Mouse (Mus musculus): Measurements from ENCODE around the gene Bsn. TPM values are rescaled to one million over a fixed set of nuclear protein-coding genes. Genes with fewer than 3 reads are reported as not detected.

Gene Bsn
- polyA plus RNA-seq, 1 experiment from 2014 or later = 2.7 TPM

DNA sequence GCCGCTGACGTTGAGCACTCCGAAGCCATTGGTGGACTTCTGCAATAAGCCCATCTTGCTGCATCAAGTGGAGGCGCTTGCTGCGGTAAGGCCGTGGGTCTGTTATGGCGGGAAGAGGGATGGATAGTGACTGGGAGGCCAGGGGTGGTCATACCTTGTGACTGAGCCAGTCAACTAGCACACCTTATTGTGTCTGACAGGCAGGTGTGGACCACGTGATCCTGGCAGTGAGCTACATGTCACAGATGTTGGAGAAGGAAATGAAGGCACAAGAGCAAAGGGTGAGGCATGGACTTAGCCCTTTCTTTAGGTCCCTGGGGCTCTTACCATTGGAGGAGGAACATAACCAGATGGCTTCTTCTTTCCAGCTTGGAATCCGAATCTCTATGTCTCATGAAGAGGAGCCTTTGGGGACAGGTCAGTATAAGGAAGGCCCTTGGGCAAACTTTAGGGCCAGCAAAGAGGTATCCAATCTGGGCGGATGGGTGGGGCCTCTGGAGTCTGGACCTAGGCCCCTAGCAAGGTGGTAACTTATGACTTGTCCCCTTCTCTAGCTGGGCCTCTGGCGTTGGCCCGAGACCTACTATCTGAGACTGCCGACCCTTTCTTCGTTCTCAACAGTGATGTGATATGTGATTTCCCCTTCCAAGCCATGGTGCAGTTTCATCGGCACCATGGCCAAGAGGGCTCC is 140.5 kb downstream of the Bsn start:
- Histone ChIP-seq H3K4me2 (replicated peaks; ENCODE audit: low read depth, low read length) (peak overlapping the region; percentile 94), H3K36me3 (ENCODE audit: control insufficient read depth, insufficient read depth, low read length) (peaks cover 48% of the 10 kb centered on the region), H3K27me3 (ENCODE audit: control insufficient read depth, insufficient read depth, low read length) (no peaks in the 10 kb centered on the region), H3K9me3 (ENCODE audit: control insufficient read depth, low read depth, low read length) (no peaks in the 10 kb centered on the region), H3K9ac (replicated peaks; ENCODE audit: low read depth, low read length) (peak overlapping the region; percentile 73), H3K4me1 (ENCODE audit: control insufficient read depth, insufficient read depth, low read length) (peaks cover 14% of the 10 kb centered on the region), H3K27ac (ENCODE audit: low read length) (peak overlapping the region; percentile 58), H3K4me3 (ENCODE audit: low read depth, low read length) (peak overlapping the region; percentile 80)
- ATAC-seq (ENCODE audit: insufficient number of reproducible peaks, insufficient read depth, low FRiP score, low read depth) = no peak
- 42% methylated on average over 15 of the region's 15 CpGs for WGBS

DNA sequence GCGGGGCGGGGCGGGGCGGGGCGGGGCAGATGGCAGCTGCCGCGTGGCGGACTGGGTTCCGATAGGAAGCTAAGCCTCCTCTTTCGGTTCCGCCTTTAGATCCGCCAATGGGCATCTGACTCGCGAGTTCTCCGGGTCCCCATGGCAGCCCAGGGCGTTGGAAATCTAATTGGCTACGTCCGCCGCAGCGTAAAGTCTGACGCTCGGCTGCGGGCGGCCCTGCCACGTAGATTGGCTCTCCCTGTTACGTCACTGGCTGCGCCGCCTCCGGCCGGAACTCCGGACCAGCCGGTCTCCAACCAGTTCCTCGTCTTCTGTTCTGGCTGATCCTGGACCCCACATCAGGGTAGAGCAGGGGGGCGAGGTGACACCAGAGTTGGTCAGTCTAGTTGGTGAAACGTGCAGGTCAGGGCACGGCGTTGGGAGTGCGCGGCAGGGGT is 141.1 kb downstream of the Bsn start, which contains the start of gene Gmppb:
Gene Gmppb (plus strand): TSS at position 227 of the 440 bp plus-strand sequence.
- Histone ChIP-seq H3K27ac (ENCODE audit: low read length) (peak within 1 kb of the TSS; percentile 76), H3K9me3 (ENCODE audit: control insufficient read depth, low read depth, low read length) (no peaks in the 10 kb centered on the region), H3K4me1 (ENCODE audit: control insufficient read depth, insufficient read depth, low read length) (peaks cover 14% of the 10 kb centered on the region), H3K4me3 (ENCODE audit: low read depth, low read length) (peak within 1 kb of the TSS; percentile 80), H3K36me3 (ENCODE audit: control insufficient read depth, insufficient read depth, low read length) (peaks cover 44% of the 10 kb centered on the region), H3K4me2 (replicated peaks; ENCODE audit: low read depth, low read length) (peak within 1 kb of the TSS; percentile 94), H3K9ac (replicated peaks; ENCODE audit: low read depth, low read length) (peak within 1 kb of the TSS; percentile 73), H3K27me3 (ENCODE audit: control insufficient read depth, insufficient read depth, low read length) (no peaks in the 10 kb centered on the region)
- ATAC-seq (ENCODE audit: insufficient number of reproducible peaks, insufficient read depth, low FRiP score, low read depth) = peak; percentile 95
- under 1% methylated on average over 38 of the region's 39 CpGs for WGBS

DNA sequence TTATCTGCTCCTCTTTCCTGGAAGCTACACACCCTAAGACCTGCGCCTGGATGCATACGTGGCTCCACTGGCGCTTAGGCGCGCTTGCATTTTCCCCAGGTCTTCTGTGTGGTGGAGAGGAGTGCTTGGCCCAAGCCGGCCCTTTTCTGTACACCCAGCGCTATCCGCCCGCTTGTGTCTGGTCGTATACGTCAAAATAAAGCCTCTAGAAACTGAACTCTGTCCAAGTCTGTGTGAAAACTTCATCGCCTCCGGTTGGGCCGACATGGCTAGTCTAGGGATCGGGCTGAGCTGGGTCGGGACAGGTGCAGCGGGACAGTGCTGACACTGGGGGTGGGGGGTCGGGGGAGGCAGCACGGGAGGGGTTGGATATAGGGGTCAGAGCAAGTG is 141.6 kb downstream of the Bsn start:
- H3K36me3 ChIP-seq (ENCODE audit: control insufficient read depth, insufficient read depth, low read length) = peaks cover 40% of the 10 kb centered on the region
- under 1% methylated on average over 19 of the region's 19 CpGs for WGBS
- peaks cover 14% of the 10 kb centered on the region for H3K4me1 ChIP-seq (ENCODE audit: control insufficient read depth, insufficient read depth, low read length)
- H3K4me3 ChIP-seq (ENCODE audit: low read depth, low read length) = peak overlapping the region; percentile 80
- peak overlapping the region; percentile 76; the same call in 1 of the 2 replicates for H3K27ac ChIP-seq (ENCODE audit: low read length)
- no peaks in the 10 kb centered on the region for H3K9me3 ChIP-seq (ENCODE audit: control insufficient read depth, low read depth, low read length)
- ATAC-seq (ENCODE audit: insufficient number of reproducible peaks, insufficient read depth, low FRiP score, low read depth) = peak; percentile 28
- 0 out of 2 replicates have a peak overlapping the region, but pooled peaks have one; percentile 4 for H3K9ac ChIP-seq (replicated peaks; ENCODE audit: low read depth, low read length)
- peak overlapping the region; percentile 94 for H3K4me2 ChIP-seq (replicated peaks; ENCODE audit: low read depth, low read length)
- no peaks in the 10 kb centered on the region for H3K27me3 ChIP-seq (ENCODE audit: control insufficient read depth, insufficient read depth, low read length)

DNA sequence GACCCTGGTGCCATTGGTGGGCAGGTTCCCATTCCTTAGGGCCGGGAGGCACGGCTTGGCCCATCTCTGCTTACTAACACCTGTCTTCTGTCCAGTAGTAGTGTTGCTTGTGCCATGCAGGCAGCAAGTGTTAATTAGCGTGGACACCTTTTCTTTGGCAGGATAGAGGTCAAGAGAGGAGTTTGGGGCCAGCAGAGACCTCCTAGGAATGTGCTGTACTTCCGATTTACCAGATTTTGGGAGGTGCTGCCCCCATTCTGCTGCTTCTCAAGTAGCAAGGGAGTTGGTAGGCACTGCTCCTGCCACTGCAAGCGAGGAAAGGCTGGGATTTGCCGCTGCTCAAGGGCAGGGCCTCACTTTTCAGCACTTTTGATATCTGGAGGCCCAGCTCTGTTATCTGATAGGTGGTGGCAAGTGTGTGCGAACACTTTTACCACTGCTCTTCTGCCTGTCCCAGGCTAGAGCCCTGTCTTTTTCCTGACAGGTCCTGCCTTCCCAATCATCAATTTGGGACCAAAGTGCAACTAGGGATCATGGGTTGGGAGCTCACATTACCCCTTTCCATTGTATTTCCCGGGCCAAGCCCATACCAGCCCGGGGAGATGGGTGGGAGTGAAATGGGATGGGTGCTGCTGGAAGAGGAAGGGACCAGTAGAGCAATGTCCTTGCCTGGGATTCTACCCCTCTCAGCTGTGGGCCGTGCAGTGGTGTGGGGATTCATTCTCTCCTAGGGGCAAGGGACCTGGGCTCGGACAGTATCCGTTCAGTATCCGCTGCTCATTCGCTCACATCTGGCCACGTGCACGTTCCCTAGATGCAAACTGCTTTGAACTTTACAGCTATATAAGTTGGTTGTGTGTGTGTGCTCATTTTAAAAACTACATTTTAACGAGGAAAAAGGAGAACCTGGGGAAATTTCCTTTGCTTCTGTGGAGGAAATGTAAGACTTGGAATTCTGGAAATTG is 142.3 kb downstream of the Bsn start:
- Histone ChIP-seq H3K9ac (replicated peaks; ENCODE audit: low read depth, low read length) (peak overlapping the region; percentile 4; the same call in 1 of the 2 replicates), H3K27ac (ENCODE audit: low read length) (peak overlapping the region; percentile 76; the same call in 1 of the 2 replicates), H3K4me3 (ENCODE audit: low read depth, low read length) (peak overlapping the region; percentile 80), H3K4me2 (replicated peaks; ENCODE audit: low read depth, low read length) (peak overlapping the region; percentile 94), H3K36me3 (ENCODE audit: control insufficient read depth, insufficient read depth, low read length) (peaks cover 45% of the 10 kb centered on the region), H3K27me3 (ENCODE audit: control insufficient read depth, insufficient read depth, low read length) (no peaks in the 10 kb centered on the region), H3K4me1 (ENCODE audit: control insufficient read depth, insufficient read depth, low read length) (peaks cover 14% of the 10 kb centered on the region), H3K9me3 (ENCODE audit: control insufficient read depth, low read depth, low read length) (no peaks in the 10 kb centered on the region)
- 43% methylated on average over 17 of the region's 17 CpGs for WGBS
- ATAC-seq (ENCODE audit: insufficient number of reproducible peaks, insufficient read depth, low FRiP score, low read depth) = no peak

DNA sequence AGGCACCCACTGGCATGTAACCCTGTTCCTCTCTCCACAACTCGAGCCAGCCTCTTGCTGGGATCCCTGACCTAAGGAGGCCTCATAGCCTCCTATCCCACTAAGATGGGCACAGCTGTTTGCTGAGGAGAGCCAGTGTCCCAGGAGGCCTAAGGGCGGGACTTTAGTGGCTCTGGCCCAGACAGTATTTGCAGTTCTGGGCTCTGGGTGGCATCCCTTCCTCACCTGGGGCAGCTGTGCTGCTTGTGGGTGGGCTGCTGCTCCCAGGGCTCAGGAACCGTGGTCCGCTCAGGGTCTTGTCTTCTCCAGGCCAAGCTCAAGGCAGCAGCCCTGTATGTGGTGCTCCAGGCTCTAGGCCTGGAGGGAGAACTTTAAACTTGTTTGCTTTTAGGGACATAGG is 143.6 kb downstream of the Bsn start:
- Histone ChIP-seq H3K9me3 (ENCODE audit: control insufficient read depth, low read depth, low read length) (no peaks in the 10 kb centered on the region), H3K9ac (replicated peaks; ENCODE audit: low read depth, low read length) (no peak overlapping the region), H3K36me3 (ENCODE audit: control insufficient read depth, insufficient read depth, low read length) (peaks cover 47% of the 10 kb centered on the region), H3K27ac (ENCODE audit: low read length) (no peak overlapping the region), H3K27me3 (ENCODE audit: control insufficient read depth, insufficient read depth, low read length) (no peaks in the 10 kb centered on the region), H3K4me1 (ENCODE audit: control insufficient read depth, insufficient read depth, low read length) (peaks cover 14% of the 10 kb centered on the region), H3K4me2 (replicated peaks; ENCODE audit: low read depth, low read length) (no peak overlapping the region), H3K4me3 (ENCODE audit: low read depth, low read length) (no peak overlapping the region)
- no peak for ATAC-seq (ENCODE audit: insufficient number of reproducible peaks, insufficient read depth, low FRiP score, low read depth)
- WGBS = 85% methylated on average over 4 of the region's 4 CpGs

Small RNA genes lying within 50 kb of the gene (microRNA-seq; reads per million reads assigned to microRNA genes)
- gene Gm47303 (not detected), gene Mir7088 (not detected)

Other genes with a start within 250 kb of the Bsn start
- 18.9 and 21.2 TPM in 2 replicates for gene Traip, start 240.2 kb downstream of the Bsn start, polyA plus RNA-seq (2014; fragmentation: Nextera tagmentation; extraction: Ambion mirVana)
- 48.7 and 54.0 TPM in 2 replicates for gene Uba7, start 214.9 kb downstream of the Bsn start, polyA plus RNA-seq (2014; fragmentation: Nextera tagmentation; extraction: Ambion mirVana)
- 11.6 and 12.8 TPM in 2 replicates for gene Gm20661, start 207.3 kb downstream of the Bsn start, polyA plus RNA-seq (2014; fragmentation: Nextera tagmentation; extraction: Ambion mirVana)
- gene Inka1, start 204.5 kb downstream of the Bsn start, polyA plus RNA-seq (2014; fragmentation: Nextera tagmentation; extraction: Ambion mirVana) = 52.9 and 64.9 TPM in 2 replicates
- gene Cdhr4, start 197.9 kb downstream of the Bsn start, polyA plus RNA-seq (2014; fragmentation: Nextera tagmentation; extraction: Ambion mirVana) = 19.7 and 23.9 TPM in 2 replicates
- gene Gm20662, start 194.0 kb downstream of the Bsn start, polyA plus RNA-seq (2014; fragmentation: Nextera tagmentation; extraction: Ambion mirVana) = 0.20 and 0.84 TPM in 2 replicates
- 29.1 and 29.2 TPM in 2 replicates for gene Ip6k1, start 187.9 kb downstream of the Bsn start, polyA plus RNA-seq (2014; fragmentation: Nextera tagmentation; extraction: Ambion mirVana)
- 21.4 and 26.6 TPM in 2 replicates for gene Gmppb, start 141.1 kb downstream of the Bsn start, polyA plus RNA-seq (2014; fragmentation: Nextera tagmentation; extraction: Ambion mirVana)
- 3.1 TPM in 2 replicates for gene Amigo3, start 137.2 kb downstream of the Bsn start, polyA plus RNA-seq (2014; fragmentation: Nextera tagmentation; extraction: Ambion mirVana)
- gene Mst1, start 109.9 kb downstream of the Bsn start, polyA plus RNA-seq (2014; fragmentation: Nextera tagmentation; extraction: Ambion mirVana) = 3.7 and 4.4 TPM in 2 replicates
- 31.1 and 33.5 TPM in 2 replicates for gene Rnf123, start 107.0 kb downstream of the Bsn start, polyA plus RNA-seq (2014; fragmentation: Nextera tagmentation; extraction: Ambion mirVana)
- gene Apeh, start 95.8 kb downstream of the Bsn start, polyA plus RNA-seq (2014; fragmentation: Nextera tagmentation; extraction: Ambion mirVana) = 52.2 and 58.0 TPM in 2 replicates
- gene Dag1, start 73.6 kb upstream of the Bsn start, polyA plus RNA-seq (2014; fragmentation: Nextera tagmentation; extraction: Ambion mirVana) = 79.9 and 82.1 TPM in 2 replicates
- gene Nicn1, start 100.0 kb upstream of the Bsn start, polyA plus RNA-seq (2014; fragmentation: Nextera tagmentation; extraction: Ambion mirVana) = 44.2 and 46.9 TPM in 2 replicates
- 21.3 and 27.4 TPM in 2 replicates for gene Amt, start 106.5 kb upstream of the Bsn start, polyA plus RNA-seq (2014; fragmentation: Nextera tagmentation; extraction: Ambion mirVana)
- gene Rhoa, start 115.7 kb upstream of the Bsn start, polyA plus RNA-seq (2014; fragmentation: Nextera tagmentation; extraction: Ambion mirVana) = 308 and 334 TPM in 2 replicates
- gene Tcta, start 115.8 kb upstream of the Bsn start, polyA plus RNA-seq (2014; fragmentation: Nextera tagmentation; extraction: Ambion mirVana) = 37.9 and 43.3 TPM in 2 replicates
- 676 and 679 TPM in 2 replicates for gene Gpx1, start 148.5 kb upstream of the Bsn start, polyA plus RNA-seq (2014; fragmentation: Nextera tagmentation; extraction: Ambion mirVana)
- 102 and 103 TPM in 2 replicates for gene Usp4, start 157.5 kb upstream of the Bsn start, polyA plus RNA-seq (2014; fragmentation: Nextera tagmentation; extraction: Ambion mirVana)
- gene 1700102P08Rik, start 202.4 kb upstream of the Bsn start, polyA plus RNA-seq (2014; fragmentation: Nextera tagmentation; extraction: Ambion mirVana) = 0.72 and 0.87 TPM in 2 replicates
- 1.9 and 2.5 TPM in 2 replicates for gene Ccdc36, start 238.1 kb upstream of the Bsn start, polyA plus RNA-seq (2014; fragmentation: Nextera tagmentation; extraction: Ambion mirVana)
- not detected in 2 replicates for gene BC048562, start 246.1 kb upstream of the Bsn start, polyA plus RNA-seq (2014; fragmentation: Nextera tagmentation; extraction: Ambion mirVana)